Mouse (Mus musculus): Measurements from ENCODE around the gene Mslnl.
"Not testable (repeated sequence)": the region's sequence is repeated elsewhere in the genome, so short reads cannot be mapped to it uniquely, and the experiment has no call there.

Mslnl gene

DNA sequence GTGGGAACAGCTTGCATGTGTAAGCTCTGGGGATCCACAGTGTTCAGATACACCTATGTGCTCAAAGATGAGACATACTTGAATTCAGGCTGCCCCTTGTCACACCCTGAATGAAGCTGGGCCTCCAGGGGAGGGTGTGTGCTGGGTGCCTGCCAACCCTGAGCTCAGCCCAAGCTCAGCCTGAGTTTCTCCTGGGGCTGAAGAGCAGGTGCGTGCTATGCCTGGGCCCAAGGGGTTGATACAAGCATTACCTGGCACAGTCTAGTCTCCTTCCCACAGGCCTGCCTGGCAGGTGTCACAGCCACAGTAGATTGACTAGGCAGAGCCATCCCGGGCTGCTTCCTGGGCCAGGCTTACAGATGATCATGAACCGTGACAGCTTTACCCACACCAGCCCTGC is at the start of gene Mslnl:
Gene Mslnl, plus strand, starts transcription at position 298 of the 400 bp plus-strand sequence.
- no peak for DNase-seq

DNA sequence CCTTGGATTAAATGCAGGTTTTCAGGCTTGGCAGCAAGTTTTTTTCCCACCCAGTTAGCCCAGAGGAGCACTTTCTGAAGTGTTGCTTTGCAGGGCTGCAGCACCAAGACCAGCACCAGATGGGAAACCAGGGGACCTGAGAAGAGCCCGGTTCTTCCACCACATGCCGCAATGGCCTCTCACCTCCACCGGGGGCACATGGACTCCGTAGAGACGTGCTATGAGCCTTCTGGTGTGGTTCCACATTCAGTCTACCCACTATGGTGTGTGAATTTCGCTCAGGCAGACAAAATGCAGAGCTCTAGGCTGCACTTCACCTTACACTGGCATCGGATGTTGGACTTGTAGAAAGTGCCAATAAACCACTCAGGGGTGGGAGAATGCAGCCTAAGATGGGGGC is 49.5 kb upstream of the Mslnl start:
- DNase-seq: no peak

DNA sequence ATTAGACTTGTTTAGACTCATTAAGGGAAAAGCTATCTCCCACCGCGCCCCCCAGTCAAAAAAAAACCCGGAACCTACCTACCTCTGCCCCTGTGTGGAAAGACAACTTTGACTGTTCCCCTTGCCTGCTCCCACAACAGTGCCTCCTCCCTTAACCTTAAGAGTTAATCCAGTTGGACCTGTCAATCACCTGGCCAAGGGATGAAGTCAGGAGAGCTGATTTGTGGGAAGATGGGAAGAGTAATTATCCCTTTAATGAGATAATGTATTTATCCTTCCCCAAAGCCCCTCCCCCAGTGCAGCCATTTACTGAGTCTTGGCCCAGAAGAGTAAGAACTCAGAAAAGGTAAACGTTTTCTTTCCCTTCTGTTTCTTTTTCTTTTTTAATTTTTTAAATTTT is 46.9 kb upstream of the Mslnl start:
- DNase-seq: no peak

DNA sequence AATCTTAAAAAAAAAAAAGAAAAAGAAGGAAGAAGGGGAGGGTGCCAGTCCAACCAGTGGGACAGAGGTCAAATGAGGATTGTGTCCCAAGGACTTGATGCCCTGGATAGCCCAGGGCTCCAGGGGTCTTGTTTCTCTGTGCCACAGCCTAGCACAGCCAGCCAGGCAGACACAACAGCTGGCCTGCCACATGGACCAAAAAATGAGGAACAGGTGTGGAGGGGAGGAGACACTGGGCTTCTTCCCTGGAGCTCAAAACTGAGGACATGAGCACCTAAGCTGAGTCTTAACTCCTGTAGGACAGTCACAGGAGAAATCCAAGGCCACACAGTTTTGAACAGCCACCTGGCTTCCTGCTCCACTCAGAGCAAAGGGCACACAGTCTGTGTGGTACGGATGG is 39.6 kb upstream of the Mslnl start:
- no peak for DNase-seq

DNA sequence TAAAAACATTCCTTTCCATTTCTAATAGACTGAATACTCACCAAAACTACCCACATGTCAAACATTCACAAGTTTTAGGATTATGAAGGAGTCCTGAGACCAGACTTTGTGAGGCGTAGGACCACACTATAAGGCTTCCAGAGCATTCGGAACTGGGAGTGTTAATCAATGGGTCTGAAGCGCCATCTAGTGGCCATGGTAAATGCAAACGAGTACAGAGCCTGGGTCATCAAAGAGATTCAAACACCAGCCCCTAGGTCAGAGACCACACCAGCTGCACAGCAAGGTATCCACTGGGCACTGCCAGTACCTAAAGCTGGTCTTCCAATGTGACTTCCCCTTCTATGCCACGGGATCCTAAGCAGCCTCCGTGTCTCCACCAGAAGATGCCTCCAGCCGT is 37.4 kb upstream of the Mslnl start:
- peak; percentile 73 for DNase-seq

DNA sequence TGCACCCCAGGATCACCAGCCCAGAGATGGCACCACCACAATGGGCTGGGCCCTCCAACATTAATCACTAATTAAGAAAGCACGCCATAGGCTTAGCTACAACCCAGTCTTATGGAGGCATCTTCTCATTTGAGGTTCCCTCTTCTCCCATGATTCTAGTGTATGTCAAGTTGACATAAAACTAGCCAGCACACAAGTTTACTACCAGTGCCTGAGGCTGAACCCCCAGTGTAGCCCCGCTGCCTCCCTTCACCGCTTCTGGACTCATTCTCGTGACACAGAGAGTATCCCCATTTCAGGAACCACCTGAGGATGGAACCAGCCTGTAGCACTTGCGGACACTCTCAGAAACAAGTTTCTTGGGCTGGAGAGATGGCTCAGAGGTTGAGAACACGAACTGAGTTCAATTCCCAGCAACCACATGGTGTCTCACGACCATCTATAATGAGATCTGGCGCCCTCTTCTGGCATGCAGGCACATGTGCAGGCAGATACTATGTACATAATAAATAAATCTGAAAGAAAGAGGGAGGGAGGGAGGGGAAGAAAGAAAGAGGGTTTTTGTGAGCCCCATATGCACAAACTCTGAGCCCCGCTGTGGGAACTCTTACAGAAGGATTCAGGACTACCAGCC is 34.9 kb upstream of the Mslnl start:
- DNase-seq: no peak

DNA sequence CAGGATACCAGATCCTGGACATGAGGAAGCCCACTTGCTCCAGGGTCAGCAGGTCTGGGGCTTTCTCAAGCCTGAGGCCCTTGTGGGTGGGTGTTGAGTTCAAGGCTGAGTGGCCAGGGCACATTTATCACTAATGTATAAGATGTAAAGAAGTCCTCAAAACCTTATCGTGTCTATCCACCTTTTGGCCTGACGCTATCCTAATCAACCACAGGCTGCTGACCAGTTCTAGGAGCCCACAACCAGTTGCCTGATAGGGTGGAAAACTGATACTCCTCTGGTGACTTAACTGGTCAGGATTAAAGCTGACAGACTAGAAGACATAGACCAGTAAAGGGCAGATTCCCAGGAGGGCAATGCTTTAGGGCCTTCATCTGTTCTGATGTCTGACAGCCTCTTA is 25.8 kb upstream of the Mslnl start:
- no peak for DNase-seq

DNA sequence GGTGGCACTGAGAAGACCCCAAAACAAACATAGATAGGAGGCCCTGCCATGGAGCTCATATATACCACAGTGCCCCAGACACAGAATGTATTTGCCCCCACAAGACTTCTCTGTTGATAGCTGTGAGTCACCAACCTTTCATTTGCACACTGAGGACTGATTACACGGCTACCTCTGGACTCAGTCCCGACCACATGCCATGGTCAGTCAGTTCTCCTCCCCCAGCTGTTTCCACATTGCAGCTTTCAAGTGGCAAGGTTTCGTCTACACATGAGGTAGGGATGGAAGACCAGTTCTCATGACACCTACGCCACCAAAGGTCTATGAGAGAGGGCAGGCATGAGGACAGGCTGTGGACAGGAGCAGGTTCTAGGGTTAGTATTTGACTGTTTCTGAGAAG is 24.7 kb upstream of the Mslnl start:
- no peak for DNase-seq

DNA sequence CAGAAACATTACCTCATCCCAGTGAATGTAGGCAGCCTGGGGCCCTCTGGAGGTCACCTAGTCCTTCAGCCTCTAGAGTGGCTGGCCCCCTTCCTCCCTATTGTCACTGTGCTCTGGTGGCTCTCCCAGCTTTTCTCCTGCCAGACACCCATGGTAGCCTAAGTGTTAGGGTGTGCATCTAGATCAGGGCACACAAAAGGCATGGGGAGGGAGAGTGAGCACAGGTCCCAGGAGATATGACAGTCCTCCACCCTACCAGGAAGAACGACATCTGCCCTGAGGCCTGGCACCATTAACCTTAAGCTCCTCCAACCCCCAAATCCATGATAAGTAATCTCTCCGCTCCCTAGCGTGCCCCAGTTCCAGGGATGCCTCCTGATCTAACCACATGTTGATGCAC is 20.2 kb upstream of the Mslnl start:
- DNase-seq: no peak

DNA sequence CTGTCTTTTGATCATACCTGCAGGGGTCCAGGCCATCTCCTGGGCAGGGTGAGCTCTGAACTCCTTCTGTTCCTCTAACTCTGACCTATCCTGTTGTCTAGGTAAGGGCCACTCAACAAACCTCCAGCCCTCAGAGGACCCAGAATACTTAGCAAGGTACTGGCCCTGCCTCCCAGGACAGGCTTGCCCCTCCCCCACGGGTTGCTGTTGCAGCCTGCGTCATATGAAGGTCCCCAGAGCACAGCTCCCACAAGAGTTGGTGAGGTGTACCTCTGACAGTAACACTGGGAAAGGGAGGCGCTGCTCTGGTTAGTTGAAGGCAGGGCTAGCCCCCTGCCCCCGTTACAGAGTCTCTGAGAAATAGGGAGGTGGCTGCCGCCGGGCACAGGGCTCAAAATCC is 19.7 kb upstream of the Mslnl start:
- DNase-seq: no peak

DNA sequence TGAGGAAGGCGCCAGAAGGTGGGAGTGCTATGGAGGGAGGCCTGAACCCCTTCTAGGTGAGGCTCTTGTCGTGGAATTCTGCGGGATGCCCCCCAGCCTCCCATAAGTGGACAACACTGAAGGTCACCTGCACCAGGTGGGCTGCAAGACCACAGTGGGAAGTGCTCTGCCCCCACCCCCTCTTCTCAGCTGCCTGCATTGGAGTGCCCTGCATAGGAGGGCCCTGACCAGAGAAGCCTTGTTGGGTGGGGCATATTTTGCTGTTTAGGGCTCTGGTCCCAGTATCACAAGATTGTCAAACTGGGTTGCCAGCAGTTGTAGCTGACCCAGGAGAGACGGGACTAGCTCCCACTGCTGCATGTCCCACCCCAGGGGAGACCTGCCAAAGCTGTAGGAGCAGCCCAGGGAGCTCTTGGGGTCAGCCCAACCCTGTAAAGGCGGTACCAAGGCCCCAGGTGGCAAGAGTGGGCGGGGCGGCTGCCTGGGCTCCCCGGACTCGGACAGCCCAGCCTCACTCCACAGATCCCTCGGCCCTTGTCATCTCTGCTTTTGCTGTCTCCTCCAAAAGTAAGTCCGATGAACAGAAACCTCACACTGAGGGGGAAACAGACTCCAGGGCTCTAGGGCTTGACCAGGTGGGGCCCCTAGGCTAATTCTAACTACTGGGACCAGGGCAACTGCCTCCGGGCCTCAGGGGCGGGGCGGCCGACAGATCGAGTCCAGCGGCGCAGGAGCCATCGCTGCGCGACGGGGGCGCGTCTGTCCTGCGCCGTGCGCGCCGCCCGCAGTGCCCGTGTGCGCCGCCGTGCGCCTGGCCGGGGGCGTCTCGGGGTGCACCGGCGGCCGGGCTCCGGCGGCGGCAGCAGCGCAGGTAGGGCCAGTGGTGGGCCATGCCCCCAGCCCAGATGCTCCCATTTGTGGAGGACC is 18.9 kb upstream of the Mslnl start, which contains the start of gene Gng13:
Gene Gng13, plus strand, starts transcription at position 461 of the 927 bp plus-strand sequence.
- DNase-seq: no peak

DNA sequence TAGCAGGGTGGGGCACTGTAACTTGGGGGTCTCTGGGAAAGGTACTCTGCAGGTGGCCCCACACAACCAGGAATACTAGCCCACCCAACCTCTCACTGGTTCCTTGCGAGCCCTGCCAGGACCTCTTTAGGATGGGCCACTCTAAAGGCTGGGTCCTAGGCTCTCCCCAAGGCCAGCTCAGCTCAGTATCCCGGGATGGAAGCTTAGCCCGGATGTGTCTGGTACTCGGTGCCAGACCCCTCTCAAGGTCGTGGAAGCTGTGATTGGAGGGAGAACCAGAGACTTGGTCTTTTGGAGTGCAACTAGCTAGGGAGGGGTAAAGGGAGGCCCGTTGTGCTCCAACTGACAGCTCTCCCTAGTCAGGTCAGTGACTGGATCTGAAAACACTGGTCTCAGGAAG is 18.2 kb upstream of the Mslnl start:
- DNase-seq: no peak

DNA sequence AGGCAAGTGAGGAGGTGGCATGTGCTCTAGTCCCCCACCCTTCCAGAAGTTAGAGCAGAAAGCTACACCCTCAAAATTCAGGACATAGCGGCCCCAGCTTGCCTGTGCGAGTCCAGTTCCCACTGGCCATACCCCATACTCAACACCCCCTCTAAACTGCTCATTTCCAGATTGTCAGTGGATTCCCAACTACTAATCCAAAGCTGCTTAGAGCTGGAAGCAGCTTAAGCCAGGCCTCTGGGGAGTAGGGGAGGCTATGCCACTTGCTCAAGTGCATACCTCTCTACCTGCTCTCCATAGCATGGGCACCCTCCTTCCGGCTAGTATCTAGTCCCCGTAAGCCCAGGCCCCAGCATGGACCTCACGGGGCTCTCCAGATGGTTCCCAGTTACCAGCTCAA is 14.4 kb upstream of the Mslnl start:
- no peak for DNase-seq

DNA sequence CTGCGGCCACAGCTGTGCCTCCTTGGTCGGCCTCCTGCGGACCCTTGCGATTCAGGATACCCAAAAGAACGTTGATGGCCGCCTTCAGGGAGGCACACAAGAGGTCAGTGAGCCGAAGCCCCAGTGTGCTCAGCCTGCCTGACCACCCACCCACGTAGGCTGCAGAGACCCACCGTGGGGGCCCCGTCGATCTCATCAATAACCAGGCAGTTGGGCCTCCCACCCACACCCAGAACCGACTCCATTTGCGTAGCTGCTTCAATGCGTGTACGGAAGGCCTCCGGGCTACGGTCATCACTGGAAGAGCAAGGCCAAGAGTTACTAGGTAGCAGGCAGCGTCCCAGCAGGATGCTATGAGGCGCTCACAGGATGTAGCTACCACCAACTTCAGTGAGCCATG is 12.4 kb upstream of the Mslnl start:
- no peak for DNase-seq

DNA sequence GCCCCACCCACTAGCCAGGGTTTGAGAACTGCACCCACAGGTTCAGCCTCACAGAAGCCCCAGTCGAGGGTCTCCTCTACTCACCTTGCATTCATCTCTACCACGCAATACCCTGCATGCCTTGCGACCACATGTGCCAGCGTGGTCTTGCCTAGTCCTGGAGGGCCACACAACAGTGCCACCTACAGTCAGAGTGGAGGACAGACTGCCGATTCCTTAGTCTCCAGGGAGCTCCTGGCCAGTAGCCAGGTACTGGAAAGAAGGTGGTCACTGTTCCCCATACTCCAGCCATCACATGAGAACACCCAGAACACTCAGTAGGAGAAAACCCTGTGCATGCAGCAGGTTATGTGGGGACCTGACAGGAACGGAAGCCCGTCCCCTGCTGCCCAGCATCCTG is 11.9 kb upstream of the Mslnl start:
- no peak for DNase-seq

DNA sequence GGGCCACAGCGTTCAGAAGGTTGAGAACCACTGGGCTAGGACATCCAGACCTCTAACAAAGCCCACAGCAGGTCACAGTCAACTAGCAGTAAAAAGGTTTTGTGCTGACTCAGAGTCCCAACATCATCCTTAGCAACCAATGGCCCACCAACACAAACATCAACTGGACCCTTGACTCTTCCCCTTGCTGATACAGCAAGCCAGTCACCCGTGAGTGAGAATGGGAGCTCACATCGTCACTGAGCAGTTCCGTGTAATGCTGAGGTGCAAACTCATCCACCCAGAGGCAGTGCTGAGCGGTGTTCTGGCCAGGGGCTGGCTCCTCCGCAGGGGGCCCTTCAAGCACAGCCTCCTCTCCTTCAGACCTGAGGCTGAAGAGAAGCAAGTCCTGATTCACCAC is 10.6 kb upstream of the Mslnl start:
- DNase-seq: no peak

DNA sequence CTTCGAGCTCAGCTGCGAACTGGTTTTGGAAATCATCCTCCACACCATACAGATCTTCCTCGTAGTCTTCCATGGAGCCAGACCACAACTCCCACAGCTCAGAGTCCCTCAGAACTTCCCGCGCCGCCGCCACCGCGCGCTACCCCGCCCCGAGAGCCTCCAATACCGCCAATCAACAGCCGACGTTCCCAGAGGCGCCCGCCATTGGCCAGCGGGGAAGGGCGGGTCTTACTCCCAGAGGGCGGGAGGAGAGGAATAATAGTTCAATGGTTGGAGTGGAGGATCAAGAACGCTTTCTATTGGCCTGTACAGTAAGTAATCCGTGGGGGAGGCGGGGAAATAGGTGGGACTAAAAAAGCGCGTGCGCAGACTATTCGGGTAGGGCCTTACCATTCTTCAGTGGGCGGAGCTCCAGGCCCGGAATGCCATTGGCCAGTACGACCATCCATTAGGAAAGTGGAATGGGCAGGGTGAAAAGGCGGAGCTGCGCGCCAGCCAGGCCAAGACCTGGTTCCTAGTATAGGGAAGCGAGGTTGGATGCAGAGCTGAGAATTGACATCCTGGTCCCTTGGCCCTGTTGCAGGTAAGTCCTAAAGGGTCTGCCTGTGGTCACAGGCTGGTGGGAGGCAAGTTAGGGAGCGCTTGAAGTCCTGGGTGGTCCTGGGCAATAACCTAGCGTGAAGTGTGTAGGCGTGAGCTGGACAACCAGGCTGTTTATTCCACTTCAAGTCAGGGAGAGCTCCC is 8.4 kb upstream of the Mslnl start, which contains the start of the genes Chtf18 and Rpusd1:
Gene Chtf18, minus strand, starts transcription at position 155 of the 744 bp plus-strand sequence.
Gene Rpusd1, plus strand, starts transcription at position 406 of the 744 bp plus-strand sequence.
- DNase-seq: peak; percentile 100

DNA sequence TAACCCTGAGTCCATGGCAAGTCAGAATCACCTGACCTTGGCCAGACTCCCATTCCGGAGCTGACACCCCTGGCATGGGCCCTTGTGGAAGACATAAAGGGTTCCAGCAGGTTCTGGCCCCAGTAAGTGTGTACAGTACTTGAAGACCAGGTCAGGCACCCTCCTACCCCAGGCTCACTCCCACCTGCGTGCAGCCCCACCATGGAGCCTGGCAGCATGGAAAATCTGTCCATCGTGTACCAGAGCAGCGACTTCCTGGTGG is 7.9 kb upstream of the Mslnl start:
- no peak for DNase-seq

DNA sequence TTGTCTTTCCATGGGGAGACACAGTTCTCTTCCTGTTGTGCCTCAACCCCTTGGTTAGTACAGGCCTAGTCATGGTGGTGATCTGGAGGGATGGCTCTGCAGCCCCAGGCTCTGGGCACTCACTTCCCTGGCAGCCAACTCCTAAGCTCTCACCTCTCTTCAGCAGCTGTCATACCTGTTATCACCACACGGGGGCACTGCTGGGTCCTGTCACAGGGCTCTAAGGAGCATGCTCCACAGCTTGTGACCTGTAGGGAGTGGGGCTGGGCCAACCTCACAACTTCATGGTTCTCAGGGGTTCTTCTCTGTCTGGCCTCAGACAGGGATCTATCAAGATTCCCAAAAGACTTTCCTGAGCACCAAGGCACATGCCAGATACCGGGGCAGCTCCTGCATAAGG is 3.8 kb upstream of the Mslnl start:
- peak; percentile 87 for DNase-seq

DNA sequence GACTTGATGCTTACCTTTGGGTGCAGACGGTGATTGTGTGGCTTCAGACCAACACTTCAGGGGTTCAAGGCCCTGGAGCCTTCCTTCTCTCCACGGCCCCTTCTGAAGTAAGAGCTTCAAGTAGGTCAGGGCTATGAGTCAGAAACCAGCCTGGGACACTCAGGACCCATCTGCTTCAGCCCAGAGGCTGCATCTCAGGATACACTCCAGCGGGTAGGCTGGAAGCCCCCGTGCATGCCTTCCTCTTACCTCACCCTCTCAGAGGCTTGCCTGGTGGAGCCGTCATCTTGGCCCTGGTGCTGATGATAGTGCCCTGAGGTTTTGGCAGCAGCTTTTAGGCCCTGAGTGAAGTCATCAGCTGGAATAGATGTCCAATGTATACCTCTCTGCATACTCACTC is 596 bp upstream of the Mslnl start:
- DNase-seq: no peak

DNA sequence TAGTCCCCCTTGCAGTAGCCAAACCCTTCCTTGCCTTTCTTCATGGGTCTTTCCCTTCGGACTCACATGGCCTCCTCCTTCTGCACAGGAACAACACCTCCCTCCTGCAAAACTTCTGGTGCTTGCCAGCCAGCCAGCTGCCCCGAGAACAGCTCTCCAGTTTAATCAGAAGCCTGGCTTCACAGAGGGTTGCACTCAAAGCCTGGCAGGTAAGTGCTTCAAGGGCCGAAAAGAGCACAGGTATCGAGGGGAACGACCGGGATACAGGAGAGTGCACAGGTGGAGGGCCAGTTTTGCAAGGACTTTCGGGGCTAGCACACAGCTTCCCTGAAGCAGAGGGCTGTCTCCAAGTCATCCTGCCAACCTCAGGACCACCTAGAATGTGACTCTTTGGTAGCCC is 3.0 kb downstream of the Mslnl start:
- no peak for DNase-seq

DNA sequence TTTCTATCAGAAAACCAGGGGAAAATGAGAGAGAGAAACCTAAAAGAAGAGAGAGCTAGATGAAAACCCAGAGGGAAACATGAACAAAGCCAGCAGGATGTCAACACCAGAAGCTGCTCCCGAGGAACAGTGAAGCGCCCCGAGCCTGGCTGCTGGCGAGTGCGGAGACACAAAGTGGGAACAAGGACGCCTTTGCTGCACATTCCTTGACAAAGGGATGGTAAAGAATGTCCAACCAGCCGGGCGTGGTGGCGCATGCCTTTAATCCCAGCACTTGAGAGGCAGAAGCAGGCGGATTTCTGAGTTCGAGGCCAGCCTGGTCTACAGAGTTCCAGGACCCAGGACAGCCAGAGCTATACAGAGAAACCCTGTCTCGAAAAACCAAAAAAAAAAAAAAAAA is 5.6 kb downstream of the Mslnl start:
- DNase-seq: not testable (repeated sequence)

DNA sequence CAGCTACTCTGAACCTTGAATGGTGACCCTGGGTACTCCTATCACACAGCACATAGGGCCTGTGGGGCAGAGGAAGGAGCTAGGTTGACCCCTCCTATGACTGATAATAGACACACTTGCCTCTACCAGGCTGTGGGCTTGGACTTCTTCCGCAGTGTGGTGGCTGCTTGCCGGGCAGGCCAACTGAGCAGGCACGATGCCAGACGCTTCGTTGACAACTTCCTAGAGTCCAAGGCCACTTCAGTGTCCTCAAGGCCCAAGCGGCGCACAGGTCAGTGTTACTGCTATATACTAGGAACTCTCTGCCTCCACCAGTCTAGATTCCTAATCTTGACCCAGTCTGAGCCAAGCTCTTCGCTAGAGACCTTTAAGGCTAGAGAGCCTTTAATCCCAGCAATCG is 8.0 kb downstream of the Mslnl start:
- DNase-seq: no peak

DNA sequence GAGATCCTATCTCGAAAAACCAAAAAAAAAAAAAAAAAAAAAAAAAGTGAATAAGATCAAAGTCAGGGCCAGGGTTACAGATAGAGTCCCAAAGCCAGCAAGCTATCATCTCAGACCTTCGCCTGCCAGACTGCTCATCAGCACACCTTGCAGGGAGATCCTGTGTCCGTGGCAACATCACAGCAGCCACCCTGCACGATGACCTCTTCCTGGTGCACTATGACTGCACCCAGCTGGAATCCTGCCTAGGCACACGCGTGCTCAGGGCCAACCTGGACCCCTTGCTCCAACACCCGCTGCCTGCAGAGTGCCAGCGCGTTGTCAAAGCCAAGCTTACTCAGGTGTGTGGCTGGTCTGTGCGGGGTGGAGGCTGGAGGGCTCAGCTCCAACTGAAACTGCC is 8.5 kb downstream of the Mslnl start:
- no peak for DNase-seq
